In genomic region chr5:90246987-90247386, GRCm38 (mm10) we compare ENCODE assay signal across 20 mouse cellular contexts. TPM values are rescaled to one million over a fixed set of nuclear protein-coding genes. Genes with fewer than 3 reads are reported as not detected.
DNase-seq lines count a peak whose midpoint lies in the region; TF ChIP-seq lines count a peak whose summit lies in the region.
"Had no signal": no experiment of that assay in that cellular context is flagged by ENCODE, and none has a peak within 500 bp of the region (broad histone marks: within the 10 kb centered on the region; RNA-seq: fewer than 3 reads in every experiment).

No protein-coding gene starts in this region.

- no peak for TF ChIP-seq CTCF in ES-Bruce4 (IDR thresholded peaks at IDR 0.05; ENCODE audit: low read depth, low read length)

- H3K27me3 ChIP-seq in ES-Bruce4 (ENCODE audit: control insufficient read depth, insufficient read depth, low read length, poor library complexity, severe bottlenecking), result no peaks in the 10 kb centered on the region
- H3K27me3 ChIP-seq: forebrain, embryonic 13.5 days; heart, embryonic 12.5 days; intestine, embryonic 15.5 days had no signal

- peak; percentile 33 for DNase-seq in kidney, adult 9 months
- DNase-seq in kidney, postnatal 4 days, result no peak
- peak; percentile 47 for DNase-seq in 3T3-L1 (ENCODE audit: low read depth, low spot score)
- peak; percentile 58 for DNase-seq in R1 (ENCODE audit: low read depth, low spot score)
- DNase-seq in cerebellum, adult 18-20 months, result no peak
- DNase-seq in heart, adult 8-10 months (ENCODE audit: low spot score), result no peak
- DNase-seq: adrenal gland, postnatal 14 days; cerebellum, adult 11-12 months; cerebellum, adult 9-11 months; cerebellum, postnatal 36 days; gastrocnemius, adult 2 months; gastrocnemius, postnatal 36 days; heart, adult 18-20 months had no signal

- H3K27ac ChIP-seq in ES-Bruce4 (ENCODE audit: insufficient read depth, low read length), result peak overlapping the region; percentile 88
- H3K27ac ChIP-seq: embryonic facial prominence, embryonic 10.5 days; forebrain, embryonic 13.5 days; gastrocnemius, adult 2 months; hindbrain, embryonic 10.5 days; hindbrain, embryonic 14.5 days; intestine, embryonic 15.5 days had no signal

- TF ChIP-seq POLR2A in ES-Bruce4 (IDR thresholded peaks at IDR 0.05; ENCODE audit: insufficient read depth, low read length), result no peak

- TF ChIP-seq EP300 in ES-Bruce4 (IDR thresholded peaks at IDR 0.05; ENCODE audit: insufficient read depth, low read depth, low read length), result no peak

- H3K36me3 ChIP-seq in ES-Bruce4 (ENCODE audit: control insufficient read depth, insufficient read depth, low read length, poor library complexity, severe bottlenecking), result peaks cover 48% of the 10 kb centered on the region

- H3K4me3 ChIP-seq in ES-Bruce4 (ENCODE audit: low read depth, low read length), result peak overlapping the region; percentile 58
- H3K4me3 ChIP-seq: embryonic facial prominence, embryonic 10.5 days; forebrain, embryonic 13.5 days; gastrocnemius, adult 2 months; heart, embryonic 12.5 days; hindbrain, embryonic 10.5 days; intestine, embryonic 15.5 days had no signal

- H3K4me1 ChIP-seq in ES-Bruce4 (ENCODE audit: control insufficient read depth, insufficient read depth, low read length), result no peaks in the 10 kb centered on the region
- H3K4me1 ChIP-seq: embryonic facial prominence, embryonic 10.5 days; forebrain, embryonic 13.5 days; heart, embryonic 12.5 days; hindbrain, embryonic 10.5 days; intestine, embryonic 15.5 days had no signal

- no peaks in the 10 kb centered on the region; the same call in 1 of the 2 replicates for H3K9me3 ChIP-seq in ES-Bruce4 (replicated peaks; ENCODE audit: control insufficient read depth, insufficient read depth, low read length, poor library complexity, severe bottlenecking)
- H3K9me3 ChIP-seq: embryonic facial prominence, embryonic 10.5 days; forebrain, embryonic 13.5 days; heart, embryonic 12.5 days; hindbrain, embryonic 10.5 days; intestine, embryonic 15.5 days had no signal

- peak overlapping the region; percentile 52 for H3K9ac ChIP-seq in ES-Bruce4 (ENCODE audit: low read depth, poor library complexity, severe bottlenecking)
- H3K9ac ChIP-seq: forebrain, embryonic 13.5 days; heart, embryonic 12.5 days; hindbrain, embryonic 14.5 days; intestine, embryonic 15.5 days had no signal

RNA-seq across cellular contexts. Expression of gene Cox18, which starts 23.2 kb away (rescaled TPM):
- polyA plus RNA-seq in ES-Bruce4 (2011; ENCODE audit: insufficient read depth, insufficient read length, low read depth, missing spikeins), result 33.3 and 36.3 TPM in 2 replicates
- total RNA-seq in heart, adult 8-10 months (2022), result 10 to 100 TPM in 2 of 4 experiments, 1 to 10 TPM in 2; 9.2 to 13.0 (median 11.2) TPM

Comparison
In these comparisons a context has a peak if more than half of its experiments do, and no peak if none do; other contexts are left out.
1. DNase-seq: peak in kidney, adult 9 months (single experiment), 3T3-L1 (single experiment) and R1 (single experiment); none in kidney, postnatal 4 days (0 of 2), cerebellum, adult 18-20 months (0 of 2) and heart, adult 8-10 months (single experiment).